Comparison of ENCODE assay signal across 8 mouse cellular contexts in the genomic region with DNA sequence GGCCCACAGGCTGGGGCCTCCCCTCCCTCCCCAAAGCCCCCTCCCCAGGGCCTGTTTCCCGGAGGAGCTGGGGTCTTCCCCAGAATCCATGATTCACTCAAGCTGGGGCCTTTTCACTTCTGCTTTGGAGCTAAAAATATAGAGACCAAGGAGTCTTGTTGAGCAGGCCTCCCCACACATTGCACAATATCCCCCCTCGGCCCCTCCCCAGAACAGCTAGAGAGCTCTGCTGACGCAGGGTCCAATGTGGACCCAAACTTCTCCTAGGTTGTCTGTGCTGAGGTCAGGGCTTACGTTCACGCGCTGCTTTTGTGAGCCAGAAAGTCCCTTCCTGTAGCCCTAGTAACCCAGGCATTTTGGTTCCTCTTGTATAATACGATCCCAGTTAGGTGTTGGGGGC. TPM values are rescaled to one million over a fixed set of nuclear protein-coding genes. Genes with fewer than 3 reads are reported as not detected.
A peak's percentile ranks its signal among the peaks of the same experiment; 100 is the strongest.
DNase-seq lines count a peak whose midpoint lies in the region; ATAC-seq lines count a peak whose summit lies in the region.

No protein-coding gene starts in this region.

- 84% methylated on average over 7 of the region's 7 CpGs for WGBS in kidney, embryonic 15.5 days
- 79% methylated on average over 7 of the region's 7 CpGs for WGBS in intestine, embryonic 15.5 days

- H3K27me3 ChIP-seq in kidney, embryonic 15.5 days: no peaks in the 10 kb centered on the region
- H3K27me3 ChIP-seq in intestine, embryonic 15.5 days (replicated peaks): no peaks in the 10 kb centered on the region

- H3K36me3 ChIP-seq in kidney, embryonic 15.5 days: peaks cover 54% of the 10 kb centered on the region
- H3K36me3 ChIP-seq in intestine, embryonic 15.5 days: 0 out of 2 replicates have a peak, but pooled peaks cover 18% of the 10 kb centered on the region

- H3K4me3 ChIP-seq in kidney, embryonic 15.5 days (replicated peaks): no peak overlapping the region
- H3K4me3 ChIP-seq in brown adipose tissue, adult 24 weeks (ENCODE audit: insufficient read depth, low read depth, low read length): no peak overlapping the region
- no peak overlapping the region for H3K4me3 ChIP-seq in intestine, embryonic 15.5 days (replicated peaks)

- no peaks in the 10 kb centered on the region for H3K9me3 ChIP-seq in kidney, embryonic 15.5 days (replicated peaks)
- H3K9me3 ChIP-seq in intestine, embryonic 15.5 days: no peaks in the 10 kb centered on the region

- 0 out of 2 replicates have a peak overlapping the region, but pooled peaks have one; percentile 38 for H3K27ac ChIP-seq in kidney, embryonic 15.5 days
- peak overlapping the region; percentile 87 for H3K27ac ChIP-seq in brown adipose tissue, adult 24 weeks (replicated peaks; ENCODE audit: low read depth, low read length)
- H3K27ac ChIP-seq in intestine, embryonic 15.5 days: 0 out of 2 replicates have a peak overlapping the region, but pooled peaks have one; percentile 0

- H3K9ac ChIP-seq in kidney, embryonic 15.5 days: no peak overlapping the region
- no peak overlapping the region for H3K9ac ChIP-seq in intestine, embryonic 15.5 days

- ATAC-seq in kidney, embryonic 15.5 days (replicated peaks; ENCODE audit: low FRiP score): no peak
- ATAC-seq in intestine, embryonic 15.5 days: no peak
- peak; percentile 39 for ATAC-seq in megakaryocyte, adult 5-6 weeks (ENCODE audit: poor library complexity, severe bottlenecking)
- ATAC-seq in erythroid progenitor cell, adult 5-6 weeks (replicated peaks; ENCODE audit: low FRiP score, poor library complexity, severe bottlenecking): no peak

- no peak for DNase-seq in kidney, adult 11 months
- DNase-seq in layer of hippocampus, postnatal 25 days (ENCODE audit: extremely low spot score in 1 of 2, low spot score in 1 of 2): no peak
- no peak for DNase-seq in MN1 (ENCODE audit: low spot score)

- H3K4me2 ChIP-seq in kidney, embryonic 15.5 days: no peak overlapping the region
- H3K4me2 ChIP-seq in intestine, embryonic 15.5 days (replicated peaks): no peak overlapping the region

- H3K4me1 ChIP-seq in kidney, embryonic 15.5 days: peaks cover 37% of the 10 kb centered on the region
- H3K4me1 ChIP-seq in brown adipose tissue, adult 24 weeks (ENCODE audit: control insufficient read depth, insufficient read depth, insufficient read length, low read length): peaks cover 18% of the 10 kb centered on the region
- H3K4me1 ChIP-seq in intestine, embryonic 15.5 days (replicated peaks): peaks cover 32% of the 10 kb centered on the region

RNA-seq across cellular contexts. Expression of a gene that starts 6.0 kb away (rescaled TPM):
- 16.2 TPM in 2 replicates for polyA plus RNA-seq in kidney, embryonic 15.5 days (2015; fragmentation: Nextera tagmentation; extraction: Ambion mirVana)
- polyA plus RNA-seq in brown adipose tissue, adult 24 weeks (2012; ENCODE audit: insufficient read depth, insufficient read length, missing spikeins): 25.1 and 70.2 TPM in 2 replicates
- polyA plus RNA-seq in intestine, embryonic 15.5 days (2015; fragmentation: Nextera tagmentation; extraction: Ambion mirVana): 27.2 and 28.1 TPM in 2 replicates
- 350 and 368 TPM in 2 replicates for total RNA-seq in megakaryocyte, adult 5-6 weeks (2015)
- 118 and 143 TPM in 2 replicates for total RNA-seq in megakaryocyte, adult 5-6 weeks (2017)
- 1 to 10 TPM; 2.7 to 2.8 TPM for total RNA-seq in layer of hippocampus, postnatal 25 days (2021)
- 39.8 and 50.5 TPM in 2 replicates for total RNA-seq in erythroid progenitor cell, adult 5-6 weeks (2015; ENCODE audit: low replicate concordance)
- total RNA-seq in erythroid progenitor cell, adult 5-6 weeks (2017; ENCODE audit: low replicate concordance): 3.9 and 6.4 TPM in 2 replicates

RNA-seq across cellular contexts. Expression of a gene that starts 6.5 kb away (rescaled TPM):
- 52.6 and 57.7 TPM in 2 replicates for polyA plus RNA-seq in kidney, embryonic 15.5 days (2015; fragmentation: Nextera tagmentation; extraction: Ambion mirVana)
- 18.4 and 20.2 TPM in 2 replicates for polyA plus RNA-seq in brown adipose tissue, adult 24 weeks (2012; ENCODE audit: insufficient read depth, insufficient read length, missing spikeins)
- polyA plus RNA-seq in intestine, embryonic 15.5 days (2015; fragmentation: Nextera tagmentation; extraction: Ambion mirVana): 48.3 and 50.0 TPM in 2 replicates
- total RNA-seq in megakaryocyte, adult 5-6 weeks (2015): 14.7 and 15.4 TPM in 2 replicates
- 9.0 and 9.4 TPM in 2 replicates for total RNA-seq in megakaryocyte, adult 5-6 weeks (2017)
- total RNA-seq in layer of hippocampus, postnatal 25 days (2021): 10 to 100 TPM; 19.3 to 22.0 TPM
- 0.84 and 13.0 TPM in 2 replicates for total RNA-seq in erythroid progenitor cell, adult 5-6 weeks (2015; ENCODE audit: low replicate concordance)
- total RNA-seq in erythroid progenitor cell, adult 5-6 weeks (2017; ENCODE audit: low replicate concordance): 2.6 and 4.4 TPM in 2 replicates

RNA-seq across cellular contexts. Expression of a gene that starts 6.7 kb away (rescaled TPM):
- polyA plus RNA-seq in kidney, embryonic 15.5 days (2015; fragmentation: Nextera tagmentation; extraction: Ambion mirVana): 86.8 and 100 TPM in 2 replicates
- 50.4 and 62.6 TPM in 2 replicates for polyA plus RNA-seq in brown adipose tissue, adult 24 weeks (2012; ENCODE audit: insufficient read depth, insufficient read length, missing spikeins)
- 70.8 and 78.9 TPM in 2 replicates for polyA plus RNA-seq in intestine, embryonic 15.5 days (2015; fragmentation: Nextera tagmentation; extraction: Ambion mirVana)
- total RNA-seq in megakaryocyte, adult 5-6 weeks (2015): 42.1 and 46.8 TPM in 2 replicates
- total RNA-seq in megakaryocyte, adult 5-6 weeks (2017): 129 and 153 TPM in 2 replicates
- 10 to 100 TPM; 63.0 to 69.3 TPM for total RNA-seq in layer of hippocampus, postnatal 25 days (2021)
- total RNA-seq in erythroid progenitor cell, adult 5-6 weeks (2015; ENCODE audit: low replicate concordance): 21.4 and 56.6 TPM in 2 replicates
- total RNA-seq in erythroid progenitor cell, adult 5-6 weeks (2017; ENCODE audit: low replicate concordance): 32.5 and 42.5 TPM in 2 replicates

RNA-seq across cellular contexts. Expression of a gene that starts 13.6 kb away (rescaled TPM):
- polyA plus RNA-seq in kidney, embryonic 15.5 days (2015; fragmentation: Nextera tagmentation; extraction: Ambion mirVana): 69.9 and 84.6 TPM in 2 replicates
- polyA plus RNA-seq in brown adipose tissue, adult 24 weeks (2012; ENCODE audit: insufficient read depth, insufficient read length, missing spikeins): 3.1 and 3.5 TPM in 2 replicates
- 40.2 and 41.7 TPM in 2 replicates for polyA plus RNA-seq in intestine, embryonic 15.5 days (2015; fragmentation: Nextera tagmentation; extraction: Ambion mirVana)
- total RNA-seq in megakaryocyte, adult 5-6 weeks (2015): 11.5 and 15.2 TPM in 2 replicates
- 6.1 and 6.3 TPM in 2 replicates for total RNA-seq in megakaryocyte, adult 5-6 weeks (2017)
- total RNA-seq in layer of hippocampus, postnatal 25 days (2021): 1 to 10 TPM; 6.2 to 8.9 TPM
- total RNA-seq in erythroid progenitor cell, adult 5-6 weeks (2015; ENCODE audit: low replicate concordance): 2.1 and 5.8 TPM in 2 replicates
- 1.0 and 3.1 TPM in 2 replicates for total RNA-seq in erythroid progenitor cell, adult 5-6 weeks (2017; ENCODE audit: low replicate concordance)

RNA-seq across cellular contexts. Expression of a gene that starts 35.6 kb away (rescaled TPM):
- 995 and 1,159 TPM in 2 replicates for polyA plus RNA-seq in kidney, embryonic 15.5 days (2015; fragmentation: Nextera tagmentation; extraction: Ambion mirVana)
- polyA plus RNA-seq in brown adipose tissue, adult 24 weeks (2012; ENCODE audit: insufficient read depth, insufficient read length, missing spikeins): 404 and 482 TPM in 2 replicates
- polyA plus RNA-seq in intestine, embryonic 15.5 days (2015; fragmentation: Nextera tagmentation; extraction: Ambion mirVana): 1,085 and 1,147 TPM in 2 replicates
- 2,258 and 2,353 TPM in 2 replicates for total RNA-seq in megakaryocyte, adult 5-6 weeks (2015)
- 250 and 448 TPM in 2 replicates for total RNA-seq in megakaryocyte, adult 5-6 weeks (2017)
- total RNA-seq in layer of hippocampus, postnatal 25 days (2021): 100 to 1,000 TPM; 431 to 496 TPM
- 892 and 1,114 TPM in 2 replicates for total RNA-seq in erythroid progenitor cell, adult 5-6 weeks (2015; ENCODE audit: low replicate concordance)
- 132 and 239 TPM in 2 replicates for total RNA-seq in erythroid progenitor cell, adult 5-6 weeks (2017; ENCODE audit: low replicate concordance)

Comparison
In these comparisons a context has a peak if more than half of its experiments do, and no peak if none do; other contexts are left out.
1. H3K27ac ChIP-seq: peak in every context shown above with its lines; median percentile 87 in brown adipose tissue, adult 24 weeks; 38 in kidney, embryonic 15.5 days; 0 in intestine, embryonic 15.5 days.